Mouse (Mus musculus): ENCODE data around the gene Ssty2.
"Not testable (repeated sequence)": the region's sequence is repeated elsewhere in the genome, so short reads cannot be mapped to it uniquely, and the experiment has no call there.

Ssty2 gene

GRCm38 (mm10) chrY:67047972-67048371 lies at the start of gene Ssty2:
TSS of gene Ssty2 (minus strand) at chrY:67048072.
- not testable (repeated sequence) for DNase-seq

All from lung, postnatal 4 days (tissue).